Mouse (Mus musculus): ENCODE measurements at regions not wholly inside any gene's neighbourhood (a gene's known extent, or its start where the extent isn't known, plus 50 kb on each side); places are given as distances from the start of the nearest gene placed in this dataset.

DNA sequence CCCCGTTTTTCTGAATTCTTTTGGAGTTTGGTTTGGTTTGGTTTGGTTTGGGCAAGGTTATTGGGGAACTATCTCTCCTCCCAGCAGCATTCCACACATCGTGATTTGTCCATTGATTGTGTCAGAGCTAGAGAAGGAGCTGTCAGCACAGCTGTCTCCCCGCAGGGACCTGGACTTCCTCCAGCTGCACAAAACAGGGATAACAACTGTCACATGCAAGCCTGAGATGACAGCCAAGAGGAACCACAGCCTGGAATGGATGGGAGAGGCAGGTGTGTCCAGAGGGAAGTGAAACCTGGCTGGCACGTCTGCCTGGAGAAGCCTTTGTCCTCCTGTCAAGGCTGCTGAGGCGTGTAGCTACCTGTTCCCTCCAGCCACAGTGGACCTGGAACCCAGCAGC lies 274.5 kb upstream of the Sulf2 start:
- Histone ChIP-seq H3K27ac (no peak overlapping the region), H3K9ac (no peak overlapping the region), H3K9me3 (no peaks in the 10 kb centered on the region), H3K4me3 (replicated peaks) (no peak overlapping the region), H3K36me3 (no peaks in the 10 kb centered on the region), H3K27me3 (replicated peaks) (no peaks in the 10 kb centered on the region), H3K4me2 (replicated peaks) (no peak overlapping the region), H3K4me1 (replicated peaks) (peaks cover 47% of the 10 kb centered on the region)
- ATAC-seq, result no peak
- WGBS, result 33% methylated on average over 5 of the region's 5 CpGs

DNA sequence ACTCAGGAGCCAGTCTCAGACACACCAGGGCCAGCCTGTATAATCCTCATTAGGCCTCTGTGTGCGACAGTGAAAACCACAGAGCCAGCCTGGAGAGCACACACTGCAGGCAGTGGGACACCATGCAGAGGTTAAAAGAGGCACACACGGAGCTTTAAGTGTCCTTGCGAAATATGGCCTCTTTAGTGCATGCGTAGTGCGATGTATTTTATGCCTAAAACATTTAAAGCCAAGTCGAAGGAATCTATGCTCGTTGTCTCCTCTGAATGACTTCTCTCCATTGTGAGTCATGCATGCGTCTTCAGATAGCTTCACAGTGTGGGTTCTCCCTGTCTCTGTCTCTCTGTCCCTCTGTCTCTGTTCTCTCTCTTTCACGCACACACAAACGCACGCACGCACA lies 274.0 kb upstream of the Sulf2 start:
- Histone ChIP-seq H3K4me1 (replicated peaks) (peaks cover 42% of the 10 kb centered on the region), H3K27me3 (replicated peaks) (no peaks in the 10 kb centered on the region), H3K4me2 (replicated peaks) (no peak overlapping the region), H3K9ac (no peak overlapping the region), H3K36me3 (no peaks in the 10 kb centered on the region), H3K27ac (no peak overlapping the region), H3K9me3 (no peaks in the 10 kb centered on the region), H3K4me3 (replicated peaks) (no peak overlapping the region)
- WGBS, result 81% methylated on average over 12 of the region's 12 CpGs
- no peak for ATAC-seq

DNA sequence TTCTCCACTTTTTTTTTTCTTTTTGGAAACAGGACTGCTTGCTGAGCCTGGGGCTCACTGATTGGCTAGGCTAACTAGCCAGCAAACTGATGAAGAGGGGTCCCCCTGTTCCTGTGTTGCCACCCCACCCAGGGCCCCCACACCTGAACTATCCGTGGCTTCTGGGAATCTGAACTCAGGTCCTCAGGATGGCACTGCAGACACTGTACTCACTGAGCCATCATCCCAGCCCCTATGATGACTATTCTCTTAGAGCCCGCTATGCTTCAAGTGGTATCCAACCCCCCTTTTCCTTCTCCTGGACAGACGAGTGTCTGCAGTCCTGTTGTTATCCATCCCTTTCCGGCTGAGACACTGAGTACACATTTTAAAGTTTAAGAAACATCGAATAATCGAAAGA lies 271.9 kb upstream of the Sulf2 start:
- Histone ChIP-seq H3K27ac (peak overlapping the region; percentile 51; the same call in 1 of the 2 replicates), H3K36me3 (no peaks in the 10 kb centered on the region), H3K4me1 (replicated peaks) (peaks cover 24% of the 10 kb centered on the region), H3K27me3 (replicated peaks) (no peaks in the 10 kb centered on the region), H3K4me2 (replicated peaks) (no peak overlapping the region), H3K9ac (no peak overlapping the region), H3K9me3 (no peaks in the 10 kb centered on the region), H3K4me3 (replicated peaks) (no peak overlapping the region)
- WGBS, result 55% methylated on average over 6 of the region's 6 CpGs
- ATAC-seq, result peak; percentile 56; the same call in 1 of the 2 replicates

DNA sequence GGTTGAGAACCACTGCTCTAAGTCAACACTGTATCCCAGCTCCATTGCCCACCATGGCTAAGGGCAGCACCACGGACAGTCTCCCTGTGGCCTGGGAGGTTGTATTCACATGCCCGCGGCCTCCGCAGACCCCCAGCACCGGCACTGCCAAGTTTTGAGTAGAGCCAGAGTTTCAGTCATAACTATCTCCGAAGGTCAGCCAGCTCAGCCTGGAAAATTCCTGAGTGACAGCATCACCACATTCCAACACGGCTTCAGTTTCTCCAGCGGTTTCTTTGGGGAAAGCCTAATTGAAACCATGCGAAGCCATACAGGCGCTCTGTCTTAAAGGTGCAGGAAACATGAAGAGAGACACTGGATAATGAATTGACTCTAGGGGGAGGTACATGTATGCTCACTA lies 271.5 kb upstream of the Sulf2 start:
- peak; percentile 87 for ATAC-seq
- Histone ChIP-seq H3K9me3 (no peaks in the 10 kb centered on the region), H3K27ac (peak overlapping the region; percentile 51; the same call in 1 of the 2 replicates), H3K4me2 (replicated peaks) (no peak overlapping the region), H3K4me3 (replicated peaks) (no peak overlapping the region), H3K36me3 (no peaks in the 10 kb centered on the region), H3K27me3 (replicated peaks) (no peaks in the 10 kb centered on the region), H3K9ac (no peak overlapping the region), H3K4me1 (replicated peaks) (peaks cover 24% of the 10 kb centered on the region)
- 10% methylated on average over 10 of the region's 10 CpGs for WGBS

DNA sequence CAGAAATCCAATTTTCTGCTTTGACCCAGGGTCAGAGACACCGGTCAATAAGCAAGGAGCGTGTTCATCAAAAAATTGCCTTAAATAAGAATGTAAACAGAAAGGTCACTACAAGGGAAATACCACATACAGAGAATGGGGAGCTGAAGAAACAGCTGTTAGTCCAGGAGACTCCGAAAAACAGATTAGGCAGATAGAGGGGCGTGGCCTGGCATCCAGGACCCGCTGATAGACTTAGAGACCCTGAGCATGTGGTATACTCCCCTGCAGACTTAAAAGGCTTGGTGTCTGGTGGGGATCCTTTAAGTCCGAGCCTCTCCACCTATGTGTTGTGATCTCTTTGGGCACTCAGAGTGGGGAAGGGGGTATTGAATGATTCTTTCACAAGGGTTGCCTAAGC lies 271.0 kb upstream of the Sulf2 start:
- Histone ChIP-seq H3K4me2 (replicated peaks) (no peak overlapping the region), H3K4me1 (replicated peaks) (peaks cover 24% of the 10 kb centered on the region), H3K9me3 (no peaks in the 10 kb centered on the region), H3K36me3 (no peaks in the 10 kb centered on the region), H3K27me3 (replicated peaks) (no peaks in the 10 kb centered on the region), H3K27ac (peak overlapping the region; percentile 45; the same call in 1 of the 2 replicates), H3K4me3 (replicated peaks) (no peak overlapping the region), H3K9ac (no peak overlapping the region)
- 42% methylated on average over 6 of the region's 6 CpGs for WGBS
- 0 out of 2 replicates have a peak, but pooled peaks have one; percentile 34 for ATAC-seq

DNA sequence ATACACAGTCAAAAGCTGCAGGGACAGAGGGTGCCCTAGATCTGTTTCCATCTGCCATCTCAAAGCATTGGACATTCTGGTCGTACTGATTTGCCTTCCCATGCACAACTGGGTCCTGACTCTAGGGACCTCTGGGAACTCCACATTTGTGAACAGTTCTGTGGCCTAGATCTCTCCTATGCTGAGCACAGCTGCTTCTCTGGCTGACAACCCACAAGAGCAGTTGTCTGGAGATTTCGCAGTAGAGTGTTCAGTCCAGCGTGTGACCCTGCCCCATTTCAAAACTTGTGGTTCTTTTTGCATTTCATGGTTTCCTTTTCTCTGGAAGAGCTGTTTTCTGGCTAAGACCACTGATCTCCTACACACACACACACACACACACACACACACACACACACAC lies 269.7 kb upstream of the Sulf2 start:
- Histone ChIP-seq H3K9ac (no peak overlapping the region), H3K9me3 (no peaks in the 10 kb centered on the region), H3K4me3 (replicated peaks) (no peak overlapping the region), H3K27me3 (replicated peaks) (no peaks in the 10 kb centered on the region), H3K36me3 (no peaks in the 10 kb centered on the region), H3K4me2 (replicated peaks) (no peak overlapping the region), H3K27ac (no peak overlapping the region), H3K4me1 (replicated peaks) (peaks cover 23% of the 10 kb centered on the region)
- no peak for ATAC-seq
- 71% methylated on average over 3 of the region's 3 CpGs for WGBS

DNA sequence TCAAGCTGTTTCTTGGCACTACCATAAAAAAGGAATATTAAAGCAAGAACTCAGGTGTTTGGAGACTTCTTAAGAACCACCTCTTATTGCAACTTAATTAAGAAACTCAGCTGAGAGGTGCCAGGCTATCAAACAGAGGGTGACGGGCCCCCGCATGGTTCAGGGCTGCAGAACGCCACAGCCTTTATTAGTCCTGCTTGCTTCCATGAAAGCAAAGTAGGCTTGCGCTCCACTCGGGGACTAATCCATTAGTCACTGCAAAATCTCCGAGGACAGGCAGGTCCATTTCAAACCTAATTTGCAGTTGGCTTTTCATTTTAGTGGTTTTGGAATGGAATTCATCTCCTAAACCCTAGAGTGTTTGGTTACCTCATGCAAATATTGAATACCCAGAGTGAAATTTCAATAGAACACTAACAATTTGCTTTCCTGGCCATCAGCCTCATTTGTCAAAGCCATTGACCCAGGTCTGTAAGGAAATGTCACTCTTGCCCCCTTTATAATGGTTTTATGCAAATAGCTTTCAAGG lies 267.7 kb upstream of the Sulf2 start:
- no peak overlapping the region for H3K9ac ChIP-seq
- H3K9me3 ChIP-seq, result no peaks in the 10 kb centered on the region
- no peaks in the 10 kb centered on the region for H3K36me3 ChIP-seq
- H3K27me3 ChIP-seq (replicated peaks), result no peaks in the 10 kb centered on the region
- peaks cover 15% of the 10 kb centered on the region for H3K4me1 ChIP-seq (replicated peaks)
- 84% methylated on average over 6 of the region's 6 CpGs for WGBS
- H3K27ac ChIP-seq, result no peak overlapping the region
- ATAC-seq, result no peak
- H3K4me2 ChIP-seq (replicated peaks), result no peak overlapping the region
- H3K4me3 ChIP-seq (replicated peaks), result no peak overlapping the region

DNA sequence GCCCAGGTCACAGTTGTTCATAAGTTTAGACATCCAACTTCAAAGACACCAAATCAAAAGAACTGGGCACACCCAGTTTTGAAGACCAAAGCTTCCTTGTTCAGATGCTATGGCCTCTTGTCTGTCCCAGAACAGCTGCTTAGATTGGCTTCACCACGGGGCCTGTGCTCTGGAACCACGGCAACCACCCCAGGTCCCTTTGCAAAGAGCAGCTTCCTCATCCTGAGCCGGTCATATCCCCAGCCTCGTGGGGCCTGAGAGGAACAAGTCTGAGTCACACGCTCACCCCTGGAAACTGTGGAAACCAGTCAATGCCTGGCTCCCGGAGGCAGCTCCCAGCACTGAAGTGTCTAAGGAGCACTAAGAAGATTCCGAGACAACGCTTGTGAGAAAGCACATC lies 264.8 kb upstream of the Sulf2 start:
- ATAC-seq, result no peak
- Histone ChIP-seq H3K27me3 (replicated peaks) (no peaks in the 10 kb centered on the region), H3K27ac (no peak overlapping the region), H3K4me3 (replicated peaks) (no peak overlapping the region), H3K4me2 (replicated peaks) (no peak overlapping the region), H3K9me3 (no peaks in the 10 kb centered on the region), H3K9ac (no peak overlapping the region), H3K36me3 (no peaks in the 10 kb centered on the region), H3K4me1 (replicated peaks) (peaks cover 6% of the 10 kb centered on the region; the same call in 1 of the 2 replicates)
- 65% methylated on average over 8 of the region's 8 CpGs for WGBS

DNA sequence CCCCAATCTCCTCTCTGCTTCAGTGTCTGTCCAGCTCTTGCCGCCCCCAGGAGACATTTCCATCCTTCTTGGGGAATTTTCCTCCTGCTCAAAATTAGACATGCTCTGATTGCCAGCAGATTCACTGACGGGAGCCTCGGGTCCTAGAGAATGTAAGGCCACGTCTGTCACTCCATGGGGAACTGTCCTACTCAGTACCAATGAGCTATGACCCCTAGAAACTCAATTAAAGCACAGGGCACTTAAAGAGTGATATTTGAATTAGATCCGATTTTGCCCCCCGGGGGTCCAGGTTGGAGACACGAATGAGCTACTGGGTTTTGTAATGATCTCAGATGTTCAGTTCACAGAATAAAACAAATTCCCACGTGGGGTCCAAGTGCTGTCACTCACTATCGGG lies 263.8 kb upstream of the Sulf2 start:
- no peak overlapping the region for H3K27ac ChIP-seq
- H3K27me3 ChIP-seq (replicated peaks), result no peaks in the 10 kb centered on the region
- no peak overlapping the region for H3K4me2 ChIP-seq (replicated peaks)
- no peak overlapping the region for H3K9ac ChIP-seq
- WGBS, result 80% methylated on average over 9 of the region's 9 CpGs
- no peak overlapping the region for H3K4me3 ChIP-seq (replicated peaks)
- H3K9me3 ChIP-seq, result no peaks in the 10 kb centered on the region
- no peak for ATAC-seq
- H3K4me1 ChIP-seq (replicated peaks), result peaks cover 9% of the 10 kb centered on the region; the same call in 1 of the 2 replicates
- H3K36me3 ChIP-seq, result no peaks in the 10 kb centered on the region

DNA sequence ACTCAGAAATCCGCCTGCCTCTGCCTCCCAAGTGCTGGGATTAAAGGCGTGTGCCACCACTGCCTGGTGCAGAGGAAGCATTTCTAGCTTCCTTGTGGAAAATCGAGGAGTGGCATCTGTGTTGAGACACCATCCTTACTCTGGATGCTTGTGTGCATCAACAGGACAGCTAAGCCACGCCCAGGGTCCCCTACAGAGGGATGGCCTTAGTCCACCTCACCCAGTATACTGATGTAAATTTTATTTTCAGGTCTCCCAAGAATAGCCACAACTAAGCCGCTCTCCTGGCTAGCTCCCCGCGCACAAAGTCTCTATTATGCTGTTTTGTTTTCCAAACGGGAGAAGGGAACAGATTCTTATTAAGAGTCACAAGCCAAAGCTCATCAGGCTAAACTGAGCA lies 262.8 kb upstream of the Sulf2 start:
- Histone ChIP-seq H3K27me3 (replicated peaks) (no peaks in the 10 kb centered on the region), H3K9ac (no peak overlapping the region), H3K4me2 (replicated peaks) (no peak overlapping the region), H3K4me3 (replicated peaks) (no peak overlapping the region), H3K4me1 (replicated peaks) (peaks cover 9% of the 10 kb centered on the region; the same call in 1 of the 2 replicates), H3K9me3 (no peaks in the 10 kb centered on the region), H3K27ac (no peak overlapping the region), H3K36me3 (no peaks in the 10 kb centered on the region)
- no peak for ATAC-seq
- 87% methylated on average over 8 of the region's 8 CpGs for WGBS

DNA sequence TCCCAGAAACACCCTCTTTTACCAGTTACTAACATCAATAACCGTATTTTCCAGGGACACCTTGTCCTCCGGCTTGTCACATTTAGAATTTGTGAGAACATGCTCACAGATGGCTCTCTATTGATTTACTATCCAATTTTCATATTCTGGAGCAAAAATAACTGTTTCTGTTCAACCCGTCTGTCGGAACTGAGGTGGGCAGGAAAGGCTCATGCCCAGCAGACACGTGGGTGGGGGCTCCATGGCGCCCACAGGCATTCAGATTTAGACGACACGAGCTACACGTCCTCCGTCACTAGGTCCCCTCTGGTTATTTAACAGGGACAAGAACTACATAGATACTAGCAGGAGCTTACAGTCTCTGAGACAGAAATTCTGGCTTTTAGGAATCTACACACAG lies 262.2 kb upstream of the Sulf2 start:
- Histone ChIP-seq H3K36me3 (no peaks in the 10 kb centered on the region), H3K9ac (no peak overlapping the region), H3K4me1 (replicated peaks) (peaks cover 9% of the 10 kb centered on the region; the same call in 1 of the 2 replicates), H3K4me3 (replicated peaks) (no peak overlapping the region), H3K4me2 (replicated peaks) (no peak overlapping the region), H3K27me3 (replicated peaks) (no peaks in the 10 kb centered on the region), H3K27ac (no peak overlapping the region), H3K9me3 (no peaks in the 10 kb centered on the region)
- WGBS, result 89% methylated on average over 10 of the region's 10 CpGs
- ATAC-seq, result no peak

DNA sequence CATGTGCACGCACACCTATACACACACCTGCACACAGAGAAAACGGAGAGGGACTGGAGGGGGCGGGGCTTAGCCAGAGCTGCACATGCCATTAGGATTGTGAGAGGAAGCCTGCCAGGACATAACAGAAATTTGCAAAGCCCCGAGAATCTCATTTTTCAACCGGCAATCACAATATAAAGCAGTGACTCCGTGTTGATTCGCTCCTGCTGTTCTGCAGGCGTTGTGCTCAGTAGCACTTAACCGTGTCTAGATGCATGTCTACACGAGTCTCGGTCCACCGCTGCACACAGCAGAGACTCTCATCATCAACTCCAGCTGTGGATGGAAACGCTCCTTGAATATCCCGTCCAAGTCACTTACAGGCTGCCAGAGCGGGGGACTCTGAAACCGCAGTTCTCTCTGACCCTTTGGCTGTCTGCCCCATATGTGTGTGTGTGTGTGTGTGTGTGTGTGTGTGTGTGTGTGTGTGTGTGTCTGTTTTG lies 260.1 kb upstream of the Sulf2 start:
- H3K4me3 ChIP-seq (replicated peaks), result no peak overlapping the region
- 47% methylated on average over 16 of the region's 16 CpGs for WGBS
- H3K9me3 ChIP-seq, result no peaks in the 10 kb centered on the region
- peak; percentile 85 for ATAC-seq
- no peak overlapping the region for H3K9ac ChIP-seq
- no peak overlapping the region for H3K4me2 ChIP-seq (replicated peaks)
- peaks cover 9% of the 10 kb centered on the region; the same call in 1 of the 2 replicates for H3K4me1 ChIP-seq (replicated peaks)
- no peaks in the 10 kb centered on the region for H3K36me3 ChIP-seq
- H3K27ac ChIP-seq, result peak overlapping the region; percentile 68
- 0 out of 2 replicates have a peak, but pooled peaks cover 2% of the 10 kb centered on the region for H3K27me3 ChIP-seq (replicated peaks)

DNA sequence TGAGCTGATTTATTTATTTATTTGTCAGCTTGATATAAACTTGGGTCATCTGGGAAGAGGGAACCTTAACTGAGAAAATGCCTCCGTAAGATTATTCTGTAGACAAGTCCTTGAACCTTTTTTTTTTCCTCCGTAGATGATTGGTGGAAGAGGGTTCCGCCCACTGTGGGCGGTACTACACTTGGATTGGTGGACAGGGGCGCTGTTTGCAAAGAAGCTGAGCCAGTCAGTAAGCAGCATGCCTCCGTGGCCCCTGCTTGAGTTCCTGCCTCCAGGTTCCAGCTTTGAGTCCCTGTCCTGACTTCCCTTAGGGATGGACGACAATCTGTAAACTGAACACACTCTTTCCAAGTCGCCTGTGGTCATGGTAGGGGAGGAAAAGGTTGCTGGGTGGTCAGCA lies 259.4 kb upstream of the Sulf2 start:
- no peak for ATAC-seq
- Histone ChIP-seq H3K4me2 (replicated peaks) (no peak overlapping the region), H3K27ac (peak overlapping the region; percentile 68), H3K27me3 (replicated peaks) (0 out of 2 replicates have a peak, but pooled peaks cover 2% of the 10 kb centered on the region), H3K4me1 (replicated peaks) (peaks cover 9% of the 10 kb centered on the region; the same call in 1 of the 2 replicates), H3K9ac (no peak overlapping the region), H3K9me3 (no peaks in the 10 kb centered on the region), H3K4me3 (replicated peaks) (no peak overlapping the region), H3K36me3 (no peaks in the 10 kb centered on the region)
- 79% methylated on average over 8 of the region's 8 CpGs for WGBS
